Mouse (Mus musculus) neural tube, embryonic 14.5 days (tissue): ENCODE measurements at regions not wholly inside any gene's neighbourhood (a gene's known extent, or its start where the extent isn't known, plus 50 kb on each side); places are given as distances from the start of the nearest gene placed in this dataset.

Experiments used
- ATAC-seq: fragments of 200-750 bp; cut with Nextera tagmentation; 2 replicates; pipeline ENCODE4 v1.8.0; 2017; ENCODE audit warnings: low read depth, mild to moderate bottlenecking, moderate TSS enrichment, moderate library complexity
- H3K27ac ChIP-seq: fragments of 300-500 bp; sonication (generic); 2 replicates; pipeline ENCODE4 v1.5.1; 2014; ENCODE audit warnings: low read depth, mild to moderate bottlenecking, control low read depth, low read length, moderate library complexity, mixed read lengths
- H3K27me3 ChIP-seq: fragments of 300-500 bp; sonication (generic); 2 replicates; pipeline ENCODE4 v1.6.1; 2014; ENCODE audit warnings: low read length; ENCODE audit not compliant: control insufficient read depth, insufficient read depth
- H3K36me3 ChIP-seq: fragments of 300-500 bp; sonication (generic); 2 replicates; pipeline ENCODE4 v1.6.1; 2014; ENCODE audit warnings: low read length, mixed read lengths; ENCODE audit not compliant: control insufficient read depth, insufficient read depth
- H3K4me1 ChIP-seq: fragments of 300-500 bp; sonication (generic); 2 replicates; pipeline ENCODE4 v1.6.1; 2014; ENCODE audit warnings: low read length; ENCODE audit not compliant: control insufficient read depth, insufficient read depth
- H3K4me2 ChIP-seq: fragments of 300-500 bp; sonication (generic); 2 replicates; pipeline ENCODE4 v1.6.1; 2014; ENCODE audit warnings: mild to moderate bottlenecking, low read depth, low read length, control low read depth
- H3K4me3 ChIP-seq: fragments of 300-500 bp; sonication (generic); 2 replicates; pipeline ENCODE4 v1.5.1; 2014; ENCODE audit warnings: low read depth, low read length, control low read depth, mixed read lengths
- H3K9ac ChIP-seq: fragments of 300-500 bp; sonication (generic); replicated peaks from 2 replicates; pipeline ENCODE4 v1.6.1; 2014; ENCODE audit warnings: low read depth, mild to moderate bottlenecking, control low read depth, low read length, mixed read lengths
- H3K9me3 ChIP-seq: fragments of 300-500 bp; sonication (generic); 2 replicates; pipeline ENCODE4 v1.6.1; 2016; ENCODE audit warnings: low read length; ENCODE audit not compliant: control insufficient read depth
- WGBS: fragments of 180-500 bp; shearing (Covaris S2); extraction: QIAGEN DNeasy Blood & Tissue Kit; methylation state at CpG from one replicate; pipeline ENCODE4 v1.1.7; 2014; 5-methylcytosine and 5-hydroxymethylcytosine counted together

GRCm38 (mm10) chr16:76153766-76154525 is 131.9 kb upstream of the Samsn1 start:
- no peaks in the 10 kb centered on the region for H3K27me3 ChIP-seq
- no peak overlapping the region for H3K9ac ChIP-seq
- 64% methylated on average over 12 of the region's 12 CpGs for WGBS
- no peak overlapping the region for H3K4me2 ChIP-seq
- H3K4me3 ChIP-seq: no peak overlapping the region
- H3K9me3 ChIP-seq: no peaks in the 10 kb centered on the region
- ATAC-seq: peak; percentile 65; the same call in 1 of the 2 replicates
- no peaks in the 10 kb centered on the region for H3K36me3 ChIP-seq
- H3K4me1 ChIP-seq: no peaks in the 10 kb centered on the region
- H3K27ac ChIP-seq: no peak overlapping the region

GRCm38 (mm10) chr16:76149581-76149980 is 127.5 kb upstream of the Samsn1 start:
- no peaks in the 10 kb centered on the region for H3K4me1 ChIP-seq
- 68% methylated on average over 5 of the region's 5 CpGs for WGBS
- no peak overlapping the region for H3K4me3 ChIP-seq
- no peak overlapping the region for H3K4me2 ChIP-seq
- H3K27me3 ChIP-seq: no peaks in the 10 kb centered on the region
- ATAC-seq: no peak
- no peak overlapping the region for H3K9ac ChIP-seq
- H3K36me3 ChIP-seq: no peaks in the 10 kb centered on the region
- no peak overlapping the region for H3K27ac ChIP-seq
- H3K9me3 ChIP-seq: no peaks in the 10 kb centered on the region

GRCm38 (mm10) chr16:76133892-76134291 is 111.8 kb upstream of the Samsn1 start:
- Histone ChIP-seq H3K27me3 (no peaks in the 10 kb centered on the region), H3K36me3 (no peaks in the 10 kb centered on the region), H3K9ac (no peak overlapping the region), H3K9me3 (no peaks in the 10 kb centered on the region), H3K4me1 (no peaks in the 10 kb centered on the region), H3K27ac (no peak overlapping the region), H3K4me2 (no peak overlapping the region), H3K4me3 (no peak overlapping the region)
- 93% methylated on average over 2 of the region's 2 CpGs for whole genome bisulfite sequencing
- no peak for ATAC-seq

GRCm38 (mm10) chr16:76130486-76130885 is 108.4 kb upstream of the Samsn1 start:
- Histone ChIP-seq H3K4me3 (no peak overlapping the region), H3K36me3 (no peaks in the 10 kb centered on the region), H3K4me2 (no peak overlapping the region), H3K27me3 (no peaks in the 10 kb centered on the region), H3K4me1 (no peaks in the 10 kb centered on the region), H3K27ac (no peak overlapping the region), H3K9me3 (no peaks in the 10 kb centered on the region), H3K9ac (no peak overlapping the region)
- whole genome bisulfite sequencing: 48% methylated on average over 9 of the region's 9 CpGs
- ATAC-seq: peak; percentile 79

GRCm38 (mm10) chr16:76129982-76130381 is 107.9 kb upstream of the Samsn1 start:
- H3K27me3 ChIP-seq: no peaks in the 10 kb centered on the region
- WGBS: 80% methylated on average over 2 of the region's 2 CpGs
- no peaks in the 10 kb centered on the region for H3K36me3 ChIP-seq
- no peaks in the 10 kb centered on the region for H3K4me1 ChIP-seq
- ATAC-seq: no peak
- H3K4me2 ChIP-seq: no peak overlapping the region
- no peak overlapping the region for H3K27ac ChIP-seq
- H3K9me3 ChIP-seq: no peaks in the 10 kb centered on the region
- H3K9ac ChIP-seq: no peak overlapping the region
- no peak overlapping the region for H3K4me3 ChIP-seq

- 36% methylated on average over 5 of the region's 5 CpGs for WGBS
- Histone ChIP-seq H3K9ac (no peak overlapping the region), H3K36me3 (no peaks in the 10 kb centered on the region), H3K4me3 (no peak overlapping the region), H3K27me3 (no peaks in the 10 kb centered on the region), H3K4me1 (no peaks in the 10 kb centered on the region), H3K4me2 (no peak overlapping the region), H3K27ac (no peak overlapping the region), H3K9me3 (no peaks in the 10 kb centered on the region)
- no peak for ATAC-seq
These were observed 100.9 kb upstream of the Samsn1 start for GRCm38 (mm10) chr16:76123021-76123384.

- Histone ChIP-seq H3K9ac (no peak overlapping the region), H3K27me3 (no peaks in the 10 kb centered on the region), H3K9me3 (no peaks in the 10 kb centered on the region), H3K4me3 (no peak overlapping the region), H3K4me2 (no peak overlapping the region), H3K36me3 (no peaks in the 10 kb centered on the region), H3K27ac (no peak overlapping the region), H3K4me1 (no peaks in the 10 kb centered on the region)
- no peak; the same call in 1 of the 2 replicates for ATAC-seq
- WGBS: 61% methylated on average over 9 of the region's 9 CpGs
These were observed 100.3 kb upstream of the Samsn1 start for GRCm38 (mm10) chr16:76122172-76123020.

GRCm38 (mm10) chr16:76120712-76121111 is 98.6 kb upstream of the Samsn1 start:
- WGBS: 95% methylated on average over 2 of the region's 2 CpGs
- no peaks in the 10 kb centered on the region for H3K4me1 ChIP-seq
- ATAC-seq: no peak
- H3K4me2 ChIP-seq: no peak overlapping the region
- H3K27me3 ChIP-seq: no peaks in the 10 kb centered on the region
- no peaks in the 10 kb centered on the region for H3K36me3 ChIP-seq
- H3K27ac ChIP-seq: no peak overlapping the region
- no peak overlapping the region for H3K4me3 ChIP-seq
- no peaks in the 10 kb centered on the region for H3K9me3 ChIP-seq
- no peak overlapping the region for H3K9ac ChIP-seq

- Histone ChIP-seq H3K4me2 (no peak overlapping the region), H3K4me3 (no peak overlapping the region), H3K27ac (no peak overlapping the region), H3K9ac (no peak overlapping the region), H3K9me3 (no peaks in the 10 kb centered on the region), H3K27me3 (no peaks in the 10 kb centered on the region), H3K4me1 (no peaks in the 10 kb centered on the region), H3K36me3 (no peaks in the 10 kb centered on the region)
- 97% methylated on average over 3 of the region's 3 CpGs for WGBS
- no peak for ATAC-seq
These were observed 88.3 kb upstream of the Samsn1 start for GRCm38 (mm10) chr16:76110383-76110782.
